Mouse (Mus musculus): ENCODE measurements around the gene Fam92b. TPM values are rescaled to one million over a fixed set of nuclear protein-coding genes. Genes with fewer than 3 reads are reported as not detected.

Gene Fam92b
- total and polyA plus RNA-seq, 2 experiments from 2014 or later = 1.0 to 1.7 TPM

DNA sequence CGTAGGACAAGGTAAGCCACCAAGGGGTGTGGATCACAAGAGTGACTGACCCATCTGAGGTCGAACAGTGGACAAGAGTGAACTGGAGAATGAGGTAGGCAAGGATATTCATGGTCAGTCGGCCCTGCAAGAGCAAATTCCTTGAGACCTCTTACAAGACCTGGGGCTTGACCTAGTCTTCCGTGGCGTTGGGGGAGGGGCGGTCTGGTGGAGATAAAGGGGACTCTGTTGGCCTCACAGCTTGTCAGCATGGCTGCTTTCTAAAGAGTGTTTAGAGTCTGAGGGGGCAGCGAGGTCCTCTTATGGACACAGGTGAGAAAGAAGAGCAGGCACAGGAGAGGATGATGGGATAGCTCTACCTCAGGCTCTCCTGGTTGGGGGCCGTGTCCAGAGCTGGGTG, 8.1 kb downstream of the Fam92b start:
- Histone ChIP-seq H3K9ac (replicated peaks; ENCODE audit: low read length, poor library complexity, severe bottlenecking) (no peak overlapping the region), H3K4me3 (ENCODE audit: low read depth, low read length) (no peak overlapping the region), H3K9me3 (ENCODE audit: low read length) (no peaks in the 10 kb centered on the region), H3K4me2 (ENCODE audit: low read depth, low read length, poor library complexity, severe bottlenecking) (no peak overlapping the region), H3K27me3 (ENCODE audit: insufficient read depth, low read length) (0 out of 2 replicates have a peak, but pooled peaks cover 5% of the 10 kb centered on the region), H3K4me1 (ENCODE audit: insufficient read depth, low read length) (no peaks in the 10 kb centered on the region; the same call in 1 of the 2 replicates), H3K27ac (ENCODE audit: low read depth, low read length) (no peak overlapping the region), H3K36me3 (ENCODE audit: insufficient read depth, low read length) (no peaks in the 10 kb centered on the region)
- DNase-seq (ENCODE audit: low spot score) (no peak), ATAC-seq (ENCODE audit: low FRiP score) (no peak)
- no peak for TF ChIP-seq CTCF (IDR thresholded peaks at IDR 0.05)
- 38% methylated on average over 8 of the region's 8 CpGs for WGBS

DNA sequence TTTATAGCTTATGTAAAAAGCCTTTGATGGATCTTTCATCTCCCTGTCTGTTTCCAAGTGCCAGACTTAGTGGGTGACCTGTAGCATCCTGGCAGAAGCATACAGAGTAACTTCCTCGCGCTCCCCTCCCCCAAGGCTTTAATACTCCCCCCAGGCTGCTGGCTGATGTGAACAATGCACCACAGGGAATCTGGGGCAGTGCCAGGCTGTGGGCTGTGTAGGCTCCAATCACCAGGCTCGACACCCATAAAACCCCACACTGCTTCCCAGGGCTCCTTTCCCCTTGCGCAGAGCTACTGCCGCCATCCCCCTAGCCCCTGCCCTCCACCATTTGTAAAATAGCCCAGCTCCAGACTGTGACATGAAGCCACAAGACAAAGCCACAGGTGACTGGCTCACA, 9.4 kb downstream of the Fam92b start:
- ATAC-seq (ENCODE audit: low FRiP score) (peak; percentile 62), DNase-seq (ENCODE audit: low spot score) (peak; percentile 37)
- Histone ChIP-seq H3K36me3 (ENCODE audit: insufficient read depth, low read length) (no peaks in the 10 kb centered on the region), H3K9ac (replicated peaks; ENCODE audit: low read length, poor library complexity, severe bottlenecking) (no peak overlapping the region), H3K4me1 (ENCODE audit: insufficient read depth, low read length) (no peaks in the 10 kb centered on the region; the same call in 1 of the 2 replicates), H3K4me3 (ENCODE audit: low read depth, low read length) (no peak overlapping the region), H3K4me2 (ENCODE audit: low read depth, low read length, poor library complexity, severe bottlenecking) (no peak overlapping the region), H3K27me3 (ENCODE audit: insufficient read depth, low read length) (0 out of 2 replicates have a peak, but pooled peaks cover 5% of the 10 kb centered on the region), H3K9me3 (ENCODE audit: low read length) (no peaks in the 10 kb centered on the region), H3K27ac (ENCODE audit: low read depth, low read length) (peak overlapping the region; percentile 43; the same call in 1 of the 2 replicates)
- TF ChIP-seq CTCF (IDR thresholded peaks at IDR 0.05) = no peak
- WGBS = 15% methylated on average over 5 of the region's 5 CpGs

DNA sequence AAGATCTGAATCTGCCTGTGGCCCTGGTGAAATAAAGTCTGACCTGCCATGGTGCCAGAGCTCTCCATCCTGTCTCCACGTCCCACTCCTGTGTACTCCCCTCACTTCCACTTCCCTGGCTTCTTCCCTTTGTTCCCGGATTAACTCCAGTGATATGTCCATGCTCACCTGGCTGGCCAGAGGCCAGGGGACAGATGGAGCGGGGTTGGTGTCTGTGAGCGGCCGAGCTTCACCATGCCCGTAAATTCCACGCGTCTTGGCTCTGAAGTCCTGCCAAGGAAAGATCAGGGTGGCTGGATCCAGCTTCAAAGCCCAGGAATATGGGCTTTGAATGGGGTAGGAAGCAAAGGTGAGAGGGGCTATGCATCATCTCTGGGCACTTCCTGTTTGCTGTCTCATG, 10.1 kb downstream of the Fam92b start:
- no peak overlapping the region for H3K27ac ChIP-seq (ENCODE audit: low read depth, low read length)
- H3K9ac ChIP-seq (replicated peaks; ENCODE audit: low read length, poor library complexity, severe bottlenecking) = no peak overlapping the region
- ATAC-seq (ENCODE audit: low FRiP score) = no peak
- 79% methylated on average over 8 of the region's 8 CpGs for WGBS
- no peak for DNase-seq (ENCODE audit: low spot score)
- H3K4me2 ChIP-seq (ENCODE audit: low read depth, low read length, poor library complexity, severe bottlenecking) = no peak overlapping the region
- H3K9me3 ChIP-seq (ENCODE audit: low read length) = no peaks in the 10 kb centered on the region
- H3K27me3 ChIP-seq (ENCODE audit: insufficient read depth, low read length) = 0 out of 2 replicates have a peak, but pooled peaks cover 5% of the 10 kb centered on the region
- H3K4me3 ChIP-seq (ENCODE audit: low read depth, low read length) = no peak overlapping the region
- TF ChIP-seq CTCF (IDR thresholded peaks at IDR 0.05) = no peak
- peaks cover 3% of the 10 kb centered on the region; the same call in 1 of the 2 replicates for H3K36me3 ChIP-seq (ENCODE audit: insufficient read depth, low read length)
- H3K4me1 ChIP-seq (ENCODE audit: insufficient read depth, low read length) = no peaks in the 10 kb centered on the region; the same call in 1 of the 2 replicates

DNA sequence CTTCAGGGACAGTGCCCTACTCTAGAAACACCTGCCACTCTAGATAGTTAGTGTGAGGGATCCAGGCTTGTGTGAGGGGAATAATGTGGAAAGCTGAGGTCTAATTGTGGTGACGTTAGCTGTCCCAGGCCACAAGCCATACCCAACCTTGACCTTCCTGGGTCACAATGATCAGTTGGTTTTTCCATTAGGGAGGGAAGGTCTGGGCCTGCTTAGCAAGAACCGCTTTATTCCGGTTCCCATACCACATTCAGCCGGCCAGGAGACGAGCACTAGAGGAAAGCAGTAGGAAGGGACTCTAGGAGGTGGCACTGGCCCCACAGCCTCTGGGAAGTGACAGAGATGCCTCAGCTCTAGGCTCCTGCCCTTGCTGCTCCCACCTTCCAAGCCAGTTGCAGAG, 13.2 kb downstream of the Fam92b start:
- H3K4me2 ChIP-seq (ENCODE audit: low read depth, low read length, poor library complexity, severe bottlenecking) = no peak overlapping the region
- WGBS = 94% methylated on average over 5 of the region's 5 CpGs

DNA sequence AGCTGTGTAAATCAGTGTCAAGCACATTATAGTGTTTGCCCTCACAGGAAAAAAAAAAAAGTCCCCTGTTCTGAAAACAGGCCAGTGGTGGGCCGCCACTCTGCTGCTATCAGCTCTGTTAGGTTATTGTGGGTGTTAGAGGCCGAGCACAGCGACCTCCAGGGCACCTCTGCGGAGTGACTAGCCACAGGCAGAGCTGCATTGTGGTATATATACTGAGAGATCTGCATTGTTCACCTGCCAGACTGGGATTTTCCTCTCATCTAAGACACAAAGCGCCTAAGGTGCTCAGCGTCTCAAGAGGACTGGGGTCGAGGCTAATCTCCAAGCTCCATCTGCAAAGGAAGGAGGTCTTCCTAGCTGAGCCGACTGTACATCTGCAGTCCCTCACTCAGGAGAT, 13.9 kb downstream of the Fam92b start:
- DNase-seq (ENCODE audit: low spot score) = no peak
- ATAC-seq (ENCODE audit: low FRiP score) = no peak
- 63% methylated on average over 8 of the region's 8 CpGs for WGBS
- no peak overlapping the region for H3K4me3 ChIP-seq (ENCODE audit: low read depth, low read length)
- peaks cover 24% of the 10 kb centered on the region for H3K36me3 ChIP-seq (ENCODE audit: insufficient read depth, low read length)
- no peaks in the 10 kb centered on the region for H3K27me3 ChIP-seq (ENCODE audit: insufficient read depth, low read length)
- H3K9me3 ChIP-seq (ENCODE audit: low read length) = no peaks in the 10 kb centered on the region
- H3K4me1 ChIP-seq (ENCODE audit: insufficient read depth, low read length) = no peaks in the 10 kb centered on the region; the same call in 1 of the 2 replicates
- H3K27ac ChIP-seq (ENCODE audit: low read depth, low read length) = no peak overlapping the region
- H3K9ac ChIP-seq (replicated peaks; ENCODE audit: low read length, poor library complexity, severe bottlenecking) = no peak overlapping the region
- TF ChIP-seq CTCF (IDR thresholded peaks at IDR 0.05) = no peak
- H3K4me2 ChIP-seq (ENCODE audit: low read depth, low read length, poor library complexity, severe bottlenecking) = no peak overlapping the region

More for the DNA sequence above, 13.2 kb downstream of the Fam92b start:
- Histone ChIP-seq H3K27me3 (ENCODE audit: insufficient read depth, low read length) (no peaks in the 10 kb centered on the region), H3K9me3 (ENCODE audit: low read length) (no peaks in the 10 kb centered on the region), H3K36me3 (ENCODE audit: insufficient read depth, low read length) (peaks cover 24% of the 10 kb centered on the region), H3K9ac (replicated peaks; ENCODE audit: low read length, poor library complexity, severe bottlenecking) (no peak overlapping the region), H3K4me1 (ENCODE audit: insufficient read depth, low read length) (no peaks in the 10 kb centered on the region; the same call in 1 of the 2 replicates), H3K4me3 (ENCODE audit: low read depth, low read length) (no peak overlapping the region), H3K27ac (ENCODE audit: low read depth, low read length) (no peak overlapping the region)
- ATAC-seq (ENCODE audit: low FRiP score) (no peak), DNase-seq (ENCODE audit: low spot score) (no peak)
- TF ChIP-seq CTCF (IDR thresholded peaks at IDR 0.05) = no peak

DNA sequence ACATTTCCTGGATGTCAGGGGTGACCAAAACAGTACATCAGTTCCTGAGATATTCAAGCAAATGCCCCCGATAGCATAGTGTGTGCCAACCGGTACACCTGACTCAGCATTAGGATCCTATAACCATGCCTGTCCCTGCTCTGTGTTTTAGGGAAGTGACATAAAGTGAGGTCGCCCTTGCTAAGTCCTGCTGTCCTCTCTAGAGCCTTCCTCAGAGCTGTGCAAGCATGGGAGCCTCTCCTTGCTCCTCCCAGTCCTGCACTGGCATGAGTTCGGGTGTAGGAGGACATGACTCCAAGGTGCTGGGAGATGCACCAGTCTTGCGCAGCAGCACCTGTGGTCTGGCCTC, 14.9 kb downstream of the Fam92b start:
- Histone ChIP-seq H3K27ac (ENCODE audit: low read depth, low read length) (no peak overlapping the region), H3K36me3 (ENCODE audit: insufficient read depth, low read length) (peaks cover 25% of the 10 kb centered on the region), H3K9me3 (ENCODE audit: low read length) (no peaks in the 10 kb centered on the region), H3K4me2 (ENCODE audit: low read depth, low read length, poor library complexity, severe bottlenecking) (no peak overlapping the region), H3K4me3 (ENCODE audit: low read depth, low read length) (no peak overlapping the region), H3K4me1 (ENCODE audit: insufficient read depth, low read length) (no peaks in the 10 kb centered on the region; the same call in 1 of the 2 replicates), H3K27me3 (ENCODE audit: insufficient read depth, low read length) (no peaks in the 10 kb centered on the region), H3K9ac (replicated peaks; ENCODE audit: low read length, poor library complexity, severe bottlenecking) (no peak overlapping the region)
- 84% methylated on average over 5 of the region's 5 CpGs for WGBS
- DNase-seq (ENCODE audit: low spot score) (no peak), ATAC-seq (ENCODE audit: low FRiP score) (no peak)
- TF ChIP-seq CTCF (IDR thresholded peaks at IDR 0.05) = no peak
